Mouse (Mus musculus): ENCODE measurements at regions not wholly inside any gene's neighbourhood (a gene's known extent, or its start where the extent isn't known, plus 50 kb on each side); places are given as distances from the start of the nearest gene placed in this dataset.

- no peak for DNase-seq (ENCODE audit: low read depth, low spot score)
- H3K36me3 ChIP-seq (ENCODE audit: control insufficient read depth, insufficient read depth, low read length, poor library complexity, severe bottlenecking), result no peaks in the 10 kb centered on the region
- in situ Hi-C loops (cut with MboI; ENCODE audit: low sequenced_read_pairs in 2 of 2, unreplicated experiment in 2 of 2), result no loop called here
- no peaks in the 10 kb centered on the region for H3K9me3 ChIP-seq (ENCODE audit: control insufficient read depth, insufficient read depth, low read depth, low read length)
- no peak overlapping the region for H3K9ac ChIP-seq (ENCODE audit: insufficient read depth, low read depth, low read length, poor library complexity, severe bottlenecking)
- no peak overlapping the region for H3K27ac ChIP-seq (ENCODE audit: insufficient read depth, low read depth, low read length, poor library complexity, severe bottlenecking)
- H3K4me3 ChIP-seq (ENCODE audit: insufficient read depth in 1 of 2, low read depth in 1 of 2, low read length in 2 of 2, poor library complexity in 1 of 2, severe bottlenecking in 1 of 2), result no peak overlapping the region
- TF ChIP-seq MAFK (IDR thresholded peaks at IDR 0.05; ENCODE audit: insufficient read depth, low read depth, low read length) (no peak), CHD2 (IDR thresholded peaks at IDR 0.05; ENCODE audit: low read depth, low read length) (no peak), ZC3H11A (IDR thresholded peaks at IDR 0.05; ENCODE audit: borderline replicate concordance, low read depth, low read length) (no peak), HCFC1 (IDR thresholded peaks at IDR 0.05; ENCODE audit: borderline replicate concordance, insufficient read depth, low read length) (no peak), ZNF384 (IDR thresholded peaks at IDR 0.05; ENCODE audit: low read depth, low read length) (no peak)
- H3K4me1 ChIP-seq (ENCODE audit: control insufficient read depth in 2 of 2, insufficient read depth in 2 of 2, low read length in 2 of 2, poor library complexity in 1 of 2), result peaks cover 1 to 23% of the 10 kb centered on the region in 2 experiments; a peak in 2 of 4 replicates
These were observed 147.0 kb upstream of the Tle3 start for GRCm38 (mm10) chr9:61225020-61225652.

- Histone ChIP-seq H3K4me1 (ENCODE audit: control insufficient read depth in 2 of 2, insufficient read depth in 2 of 2, low read length in 2 of 2, poor library complexity in 1 of 2) (peaks cover 1 to 22% of the 10 kb centered on the region in 2 experiments; a peak in 2 of 4 replicates), H3K4me3 (ENCODE audit: insufficient read depth in 1 of 2, low read depth in 1 of 2, low read length in 2 of 2, poor library complexity in 1 of 2, severe bottlenecking in 1 of 2) (no peak overlapping the region)
- TF ChIP-seq HCFC1 (IDR thresholded peaks at IDR 0.05; ENCODE audit: borderline replicate concordance, insufficient read depth, low read length) (no peak), MAFK (IDR thresholded peaks at IDR 0.05; ENCODE audit: insufficient read depth, low read depth, low read length) (no peak), ZC3H11A (IDR thresholded peaks at IDR 0.05; ENCODE audit: borderline replicate concordance, low read depth, low read length) (no peak), ZNF384 (IDR thresholded peaks at IDR 0.05; ENCODE audit: low read depth, low read length) (no peak), CHD2 (IDR thresholded peaks at IDR 0.05; ENCODE audit: low read depth, low read length) (no peak)
These were observed 146.3 kb upstream of the Tle3 start for GRCm38 (mm10) chr9:61225882-61226281.

GRCm38 (mm10) chr9:61226596-61227384 lies 145.4 kb upstream of the Tle3 start:
- Histone ChIP-seq H3K9me3 (ENCODE audit: control insufficient read depth, insufficient read depth, low read depth, low read length) (no peaks in the 10 kb centered on the region), H3K36me3 (ENCODE audit: control insufficient read depth, insufficient read depth, low read length, poor library complexity, severe bottlenecking) (no peaks in the 10 kb centered on the region), H3K4me1 (ENCODE audit: control insufficient read depth in 2 of 2, insufficient read depth in 2 of 2, low read length in 2 of 2, poor library complexity in 1 of 2) (peaks cover 1 to 18% of the 10 kb centered on the region in 2 experiments; a peak in 2 of 4 replicates), H3K4me3 (ENCODE audit: insufficient read depth in 1 of 2, low read depth in 1 of 2, low read length in 2 of 2, poor library complexity in 1 of 2, severe bottlenecking in 1 of 2) (no peak overlapping the region), H3K27ac (ENCODE audit: insufficient read depth, low read depth, low read length, poor library complexity, severe bottlenecking) (no peak overlapping the region), H3K9ac (ENCODE audit: insufficient read depth, low read depth, low read length, poor library complexity, severe bottlenecking) (no peak overlapping the region)
- TF ChIP-seq HCFC1 (IDR thresholded peaks at IDR 0.05; ENCODE audit: borderline replicate concordance, insufficient read depth, low read length), result no peak
- no peak for TF ChIP-seq MAFK (IDR thresholded peaks at IDR 0.05; ENCODE audit: insufficient read depth, low read depth, low read length)
- in situ Hi-C loops (cut with MboI; ENCODE audit: low sequenced_read_pairs in 2 of 2, unreplicated experiment in 2 of 2), result no loop called here
- DNase-seq (ENCODE audit: low read depth, low spot score), result no peak

More at GRCm38 (mm10) chr9:61225882-61226281, 146.3 kb upstream of the Tle3 start:
- H3K27ac ChIP-seq (ENCODE audit: insufficient read depth, low read depth, low read length, poor library complexity, severe bottlenecking), result no peak overlapping the region
- H3K36me3 ChIP-seq (ENCODE audit: control insufficient read depth, insufficient read depth, low read length, poor library complexity, severe bottlenecking), result no peaks in the 10 kb centered on the region
- H3K9me3 ChIP-seq (ENCODE audit: control insufficient read depth, insufficient read depth, low read depth, low read length), result no peaks in the 10 kb centered on the region
- in situ Hi-C loops (cut with MboI; ENCODE audit: low sequenced_read_pairs in 2 of 2, unreplicated experiment in 2 of 2), result no loop called here
- H3K9ac ChIP-seq (ENCODE audit: insufficient read depth, low read depth, low read length, poor library complexity, severe bottlenecking), result no peak overlapping the region
- no peak for DNase-seq (ENCODE audit: low read depth, low spot score)

GRCm38 (mm10) chr9:61227492-61228229 lies 144.5 kb upstream of the Tle3 start:
- in situ Hi-C loops (cut with MboI; ENCODE audit: low sequenced_read_pairs in 2 of 2, unreplicated experiment in 2 of 2), result no loop called here
- Histone ChIP-seq H3K4me1 (ENCODE audit: control insufficient read depth in 2 of 2, insufficient read depth in 2 of 2, low read length in 2 of 2, poor library complexity in 1 of 2) (peaks cover 1 to 13% of the 10 kb centered on the region in 2 experiments; a peak in 2 of 4 replicates), H3K9me3 (ENCODE audit: control insufficient read depth, insufficient read depth, low read depth, low read length) (no peaks in the 10 kb centered on the region), H3K27ac (ENCODE audit: insufficient read depth, low read depth, low read length, poor library complexity, severe bottlenecking) (no peak overlapping the region), H3K36me3 (ENCODE audit: control insufficient read depth, insufficient read depth, low read length, poor library complexity, severe bottlenecking) (no peaks in the 10 kb centered on the region), H3K4me3 (ENCODE audit: insufficient read depth in 1 of 2, low read depth in 1 of 2, low read length in 2 of 2, poor library complexity in 1 of 2, severe bottlenecking in 1 of 2) (no peak overlapping the region), H3K9ac (ENCODE audit: insufficient read depth, low read depth, low read length, poor library complexity, severe bottlenecking) (no peak overlapping the region)
- no peak for TF ChIP-seq ZC3H11A (IDR thresholded peaks at IDR 0.05; ENCODE audit: borderline replicate concordance, low read depth, low read length)
- TF ChIP-seq MAFK (IDR thresholded peaks at IDR 0.05; ENCODE audit: insufficient read depth, low read depth, low read length), result no peak
- no peak for TF ChIP-seq HCFC1 (IDR thresholded peaks at IDR 0.05; ENCODE audit: borderline replicate concordance, insufficient read depth, low read length)
- no peak for TF ChIP-seq ZNF384 (IDR thresholded peaks at IDR 0.05; ENCODE audit: low read depth, low read length)
- TF ChIP-seq CHD2 (IDR thresholded peaks at IDR 0.05; ENCODE audit: low read depth, low read length), result no peak
- DNase-seq (ENCODE audit: low read depth, low spot score), result no peak

Data from ES-E14 (cell line).